Mouse (Mus musculus): Measurements from ENCODE around the gene Gm5458. TPM values are rescaled to one million over a fixed set of nuclear protein-coding genes. Genes with fewer than 3 reads are reported as not detected.

Gene Gm5458
- polyA plus RNA-seq (2012; rRNA removed), result not detected in 2 replicates

GRCm38 (mm10) chr14:19602481-19602880 lies at the start of gene Gm5458:
TSS of gene Gm5458 (minus strand) at chr14:19602581.

GRCm38 (mm10) chr14:19584804-19585667 lies 17.3 kb downstream of the Gm5458 start, which contains the start of gene Gm2237:
TSS of gene Gm2237 (minus strand) at chr14:19585135.

DNA sequence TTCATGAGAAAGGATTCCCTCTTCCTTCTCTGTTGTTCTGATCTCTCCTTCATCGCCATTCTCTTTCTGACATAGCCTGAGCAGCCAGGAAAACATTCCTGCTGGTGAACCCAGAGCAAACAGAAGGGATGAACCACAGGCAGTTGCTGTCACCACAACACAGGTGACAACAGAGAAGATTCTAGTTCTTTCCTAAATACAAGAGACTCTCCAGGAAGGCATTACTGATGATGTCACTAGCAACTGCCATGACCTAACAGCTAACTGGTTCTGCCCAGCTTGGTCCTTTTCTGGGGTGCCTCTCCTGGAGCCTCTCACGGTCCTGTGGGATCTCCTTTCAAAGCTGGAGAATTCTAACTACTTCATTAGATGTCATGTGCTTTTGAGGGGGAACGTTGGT lies 52.5 kb downstream of the Gm5458 start, which contains the start of gene Gm2244:
Gm2244 (minus strand) TSS at position 101 of the 400 bp plus-strand sequence.

Other genes starting within 250 kb of the Gm5458 start
- 0.21 and 0.53 TPM in 2 replicates for gene Gm21738, start 183.7 kb downstream of the Gm5458 start, polyA plus RNA-seq (2012; rRNA removed)
- gene Gm2244, start 52.6 kb downstream of the Gm5458 start, polyA plus RNA-seq (2012; rRNA removed), result 0.15 TPM in 1 of 2 replicates, not detected in the other
- 16.1 and 20.3 TPM in 2 replicates for gene Gm2237, start 17.4 kb downstream of the Gm5458 start, polyA plus RNA-seq (2012; rRNA removed)
- gene Nid2, start 148.7 kb upstream of the Gm5458 start, polyA plus RNA-seq (2012; rRNA removed), result 24.5 and 45.1 TPM in 2 replicates
- 133 and 157 TPM in 2 replicates for gene Rtraf, start 221.2 kb upstream of the Gm5458 start, polyA plus RNA-seq (2012; rRNA removed)

Data from central nervous system, embryonic 14 days (tissue).